Mouse (Mus musculus): ENCODE results near the gene Ltbp4.

- TF ChIP-seq CTCF (IDR thresholded peaks at IDR 0.05; ENCODE audit: extremely low read depth, insufficient read depth, low read length) (peak; percentile 26; the same call in 1 of the 2 replicates), POLR2A (IDR thresholded peaks at IDR 0.05; ENCODE audit: extremely low read depth, insufficient read depth, low read length) (no peak)
These were observed 63.6 kb downstream of the Ltbp4 start for GRCm38 (mm10) chr7:27273739-27274351.
